Comparison of ENCODE assay signal across 8 mouse cellular contexts in the genomic region with DNA sequence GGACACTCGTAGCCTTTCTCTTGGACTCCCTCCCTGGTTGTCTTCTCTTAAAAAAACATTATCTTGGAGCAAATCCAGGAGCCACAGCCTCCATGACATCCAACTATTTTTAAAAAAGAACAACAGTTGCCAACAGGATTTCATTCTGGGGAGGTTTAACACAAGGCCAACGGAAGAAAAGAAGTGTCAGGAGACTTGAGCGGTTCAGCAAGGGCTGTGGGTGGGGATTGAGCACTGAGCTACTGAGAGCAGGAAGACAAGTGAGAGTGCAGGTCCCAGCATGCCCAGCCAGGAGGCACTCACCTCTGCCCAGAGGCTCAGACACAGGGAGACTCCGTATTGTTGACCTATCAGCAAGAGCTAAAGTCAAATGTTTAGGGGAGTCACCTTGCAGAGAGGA. TPM values are rescaled to one million over a fixed set of nuclear protein-coding genes. Genes with fewer than 3 reads are reported as not detected.
DNase-seq lines count a peak whose midpoint lies in the region; ATAC-seq lines count a peak whose summit lies in the region.

No protein-coding gene starts in this region.

- H3K36me3 ChIP-seq in heart, embryonic 10.5 days, result no peaks in the 10 kb centered on the region
- H3K36me3 ChIP-seq in kidney, embryonic 16.5 days (ENCODE audit: insufficient read depth, low read length), result no peaks in the 10 kb centered on the region
- H3K36me3 ChIP-seq in forebrain, embryonic 14.5 days (ENCODE audit: control insufficient read depth, insufficient read depth, low read length), result no peaks in the 10 kb centered on the region

- H3K27ac ChIP-seq in heart, embryonic 10.5 days, result peak overlapping the region; percentile 36; the same call in 1 of the 2 replicates
- 0 out of 2 replicates have a peak overlapping the region, but pooled peaks have one; percentile 39 for H3K27ac ChIP-seq in kidney, embryonic 16.5 days (ENCODE audit: low read length)
- H3K27ac ChIP-seq in forebrain, embryonic 14.5 days (ENCODE audit: low read depth, low read length), result no peak overlapping the region

- peaks cover 5% of the 10 kb centered on the region; the same call in 1 of the 2 replicates for H3K27me3 ChIP-seq in heart, embryonic 10.5 days (ENCODE audit: insufficient read depth, poor library complexity, severe bottlenecking)
- no peaks in the 10 kb centered on the region for H3K27me3 ChIP-seq in kidney, embryonic 16.5 days (ENCODE audit: insufficient read depth, low read length)
- no peaks in the 10 kb centered on the region for H3K27me3 ChIP-seq in forebrain, embryonic 14.5 days (replicated peaks; ENCODE audit: control insufficient read depth, insufficient read depth, low read length)

- no peak overlapping the region for H3K4me3 ChIP-seq in heart, embryonic 10.5 days
- no peak overlapping the region for H3K4me3 ChIP-seq in kidney, embryonic 16.5 days (ENCODE audit: low read length)
- H3K4me3 ChIP-seq in forebrain, embryonic 14.5 days (ENCODE audit: low read depth, low read length), result no peak overlapping the region

- H3K4me2 ChIP-seq in kidney, embryonic 16.5 days (replicated peaks; ENCODE audit: low read depth, low read length), result no peak overlapping the region
- no peak overlapping the region for H3K4me2 ChIP-seq in forebrain, embryonic 14.5 days (ENCODE audit: low read length)

- peak; percentile 38 for DNase-seq in adrenal gland, postnatal 10 days
- no peak for DNase-seq in adrenal gland, adult 18-20 months (ENCODE audit: low spot score in 2 of 2)
- DNase-seq in 3134 (ENCODE audit: extremely low read depth, insufficient read length, low spot score), result peak; percentile 31
- no peak for DNase-seq in heart, embryonic 10.5 days (ENCODE audit: low spot score)
- no peak for DNase-seq in forebrain, embryonic 14.5 days (ENCODE audit: low spot score)
- no peak for DNase-seq in cerebellum, postnatal 36 days

- peaks cover 16% of the 10 kb centered on the region for H3K4me1 ChIP-seq in heart, embryonic 10.5 days
- H3K4me1 ChIP-seq in kidney, embryonic 16.5 days (ENCODE audit: insufficient read depth, low read length), result peaks cover 20% of the 10 kb centered on the region; the same call in 1 of the 2 replicates
- H3K4me1 ChIP-seq in forebrain, embryonic 14.5 days (ENCODE audit: control insufficient read depth, insufficient read depth, low read length), result no peaks in the 10 kb centered on the region

- 14% methylated on average over 4 of the region's 4 CpGs for WGBS in heart, embryonic 10.5 days
- WGBS in kidney, embryonic 16.5 days, result 24% methylated on average over 4 of the region's 4 CpGs
- 38% methylated on average over 4 of the region's 4 CpGs for WGBS in forebrain, embryonic 14.5 days

- ATAC-seq in kidney, embryonic 16.5 days (ENCODE audit: low FRiP score, low TSS enrichment), result peak; percentile 51; the same call in 1 of the 2 replicates
- no peak for ATAC-seq in forebrain, embryonic 14.5 days
- ATAC-seq in frontal cortex, adult (ENCODE audit: low TSS enrichment), result no peak

- no peaks in the 10 kb centered on the region for H3K9me3 ChIP-seq in heart, embryonic 10.5 days
- no peaks in the 10 kb centered on the region for H3K9me3 ChIP-seq in kidney, embryonic 16.5 days (ENCODE audit: low read length)
- H3K9me3 ChIP-seq in forebrain, embryonic 14.5 days (replicated peaks; ENCODE audit: control insufficient read depth, low read length), result no peaks in the 10 kb centered on the region

- H3K9ac ChIP-seq in kidney, embryonic 16.5 days (replicated peaks; ENCODE audit: low read length), result no peak overlapping the region
- no peak overlapping the region for H3K9ac ChIP-seq in forebrain, embryonic 14.5 days (ENCODE audit: low read length)

RNA-seq across cellular contexts. Expression of gene Gne, which starts 28.8 kb away (rescaled TPM):
- total RNA-seq in adrenal gland, postnatal 10 days (2021), result 10 to 100 TPM; 37.1 to 68.5 TPM
- 10 to 100 TPM; 30.1 to 35.3 TPM for total RNA-seq in adrenal gland, adult 18-20 months (2021)
- 27.8 and 38.6 TPM in 2 replicates for polyA plus RNA-seq in heart, embryonic 10.5 days (2016; fragmentation: Nextera tagmentation; extraction: Ambion mirVana)
- polyA plus RNA-seq in kidney, embryonic 16.5 days (2015; fragmentation: Nextera tagmentation; extraction: Ambion mirVana), result 26.4 and 26.6 TPM in 2 replicates
- polyA plus RNA-seq in forebrain, embryonic 14.5 days (2014; fragmentation: Nextera tagmentation; extraction: Ambion mirVana), result 20.4 and 26.5 TPM in 2 replicates

Comparison
In these comparisons a context has a peak if more than half of its experiments do, and no peak if none do; other contexts are left out.
1. DNase-seq: peak in adrenal gland, postnatal 10 days (single experiment) and 3134 (single experiment); none in adrenal gland, adult 18-20 months (0 of 2), heart, embryonic 10.5 days (single experiment), forebrain, embryonic 14.5 days (single experiment) and cerebellum, postnatal 36 days (0 of 2).